Mouse (Mus musculus) embryonic facial prominence, embryonic 12.5 days (tissue): Measurements from ENCODE around the gene Tent5b. TPM values are rescaled to one million over a fixed set of nuclear protein-coding genes. Genes with fewer than 3 reads are reported as not detected.

Source experiments
- ATAC-seq: fragments of 200-750 bp; cut with Nextera tagmentation; 2 replicates; pipeline ENCODE4 v1.8.0; 2017; ENCODE audit not compliant: insufficient number of reproducible peaks, insufficient read depth, low FRiP score, low TSS enrichment
- H3K27ac ChIP-seq: fragments of 300-500 bp; sonication (generic); 2 replicates; pipeline ENCODE4 v1.5.1; 2016; ENCODE audit warnings: mild to moderate bottlenecking
- H3K27me3 ChIP-seq: fragments of 300-500 bp; sonication (generic); 2 replicates; pipeline ENCODE4 v1.6.1; 2016; ENCODE audit warnings: mild to moderate bottlenecking, moderate library complexity
- H3K36me3 ChIP-seq: fragments of 300-500 bp; sonication (generic); 2 replicates; pipeline ENCODE4 v1.6.1; 2016; ENCODE audit warnings: mild to moderate bottlenecking
- H3K4me1 ChIP-seq: fragments of 300-500 bp; sonication (generic); 2 replicates; pipeline ENCODE4 v1.6.1; 2016
- H3K4me2 ChIP-seq: fragments of 300-500 bp; sonication (generic); replicated peaks from 2 replicates; pipeline ENCODE4 v1.6.1; 2016; ENCODE audit warnings: mild to moderate bottlenecking, moderate library complexity
- H3K4me3 ChIP-seq: fragments of 300-500 bp; sonication (generic); 2 replicates; pipeline ENCODE4 v1.5.1; 2016; ENCODE audit warnings: mild to moderate bottlenecking
- H3K9ac ChIP-seq: fragments of 300-500 bp; sonication (generic); 2 replicates; pipeline ENCODE4 v1.6.1; 2016; ENCODE audit warnings: mild to moderate bottlenecking, moderate library complexity
- H3K9me3 ChIP-seq: fragments of 300-500 bp; sonication (generic); 2 replicates; pipeline ENCODE4 v1.6.1; 2016; ENCODE audit warnings: mild to moderate bottlenecking, moderate library complexity
- WGBS: fragments of 180-500 bp; shearing (Covaris S2); methylation state at CpG from one replicate; pipeline ENCODE4 v1.1.7; 2016; 5-methylcytosine and 5-hydroxymethylcytosine counted together
- polyA plus RNA-seq: library from polyadenylated mRNA; unstranded; fragments of >200 nt; fragmentation: Nextera tagmentation; extraction: Ambion mirVana; gene quantifications from 2 replicates; pipeline ENCODE4 v1.2.1, GENCODE M21; 2016

Tent5b gene
- 1.9 and 2.1 TPM in 2 replicates for polyA plus RNA-seq

- Histone ChIP-seq H3K4me1 (peaks cover 23% of the 10 kb centered on the region), H3K4me3 (peak within 1 kb of the TSS; percentile 47), H3K9me3 (no peaks in the 10 kb centered on the region), H3K9ac (peak within 1 kb of the TSS; percentile 50), H3K4me2 (peak within 1 kb of the TSS; percentile 71), H3K27me3 (peaks cover 33% of the 10 kb centered on the region), H3K27ac (no peak within 1 kb of the TSS), H3K36me3 (no peaks in the 10 kb centered on the region)
- peak; percentile 98 for ATAC-seq
- 3% methylated on average over 26 of the region's 29 CpGs for WGBS
Measured at GRCm38 (mm10) chr4:133479458-133480184, at the start of gene Tent5b. Tent5b (plus strand) TSS chr4:133480132.

GRCm38 (mm10) chr4:133431508-133431907 is 48.4 kb upstream of the Tent5b start:
- 82% methylated on average over 6 of the region's 6 CpGs for WGBS
- ATAC-seq, result no peak; the same call in 1 of the 2 replicates
- no peak overlapping the region for H3K4me3 ChIP-seq
- H3K36me3 ChIP-seq, result no peaks in the 10 kb centered on the region
- H3K4me1 ChIP-seq, result peaks cover 7% of the 10 kb centered on the region
- H3K27ac ChIP-seq, result no peak overlapping the region
- no peak overlapping the region for H3K9ac ChIP-seq
- no peaks in the 10 kb centered on the region for H3K9me3 ChIP-seq
- no peak overlapping the region for H3K4me2 ChIP-seq
- H3K27me3 ChIP-seq, result no peaks in the 10 kb centered on the region

- Histone ChIP-seq H3K36me3 (no peaks in the 10 kb centered on the region), H3K9ac (no peak overlapping the region), H3K27ac (no peak overlapping the region), H3K27me3 (no peaks in the 10 kb centered on the region), H3K9me3 (no peaks in the 10 kb centered on the region), H3K4me2 (no peak overlapping the region), H3K4me3 (no peak overlapping the region), H3K4me1 (no peaks in the 10 kb centered on the region)
- ATAC-seq, result no peak
- WGBS, result 26% methylated on average over 17 of the region's 17 CpGs
Measured at GRCm38 (mm10) chr4:133432560-133433171, 47.3 kb upstream of the Tent5b start.

GRCm38 (mm10) chr4:133435921-133436320 is 44.0 kb upstream of the Tent5b start:
- WGBS, result 94% methylated on average over 11 of the region's 11 CpGs
- H3K9ac ChIP-seq, result no peak overlapping the region
- H3K4me1 ChIP-seq, result peaks cover 24% of the 10 kb centered on the region
- no peaks in the 10 kb centered on the region for H3K36me3 ChIP-seq
- H3K4me3 ChIP-seq, result no peak overlapping the region
- H3K27me3 ChIP-seq, result no peaks in the 10 kb centered on the region
- ATAC-seq, result no peak
- H3K9me3 ChIP-seq, result no peaks in the 10 kb centered on the region
- H3K27ac ChIP-seq, result no peak overlapping the region
- no peak overlapping the region for H3K4me2 ChIP-seq

GRCm38 (mm10) chr4:133439460-133440376 is 40.2 kb upstream of the Tent5b start:
- H3K27ac ChIP-seq, result peak overlapping the region; percentile 94
- H3K9ac ChIP-seq, result no peak overlapping the region
- H3K27me3 ChIP-seq, result no peaks in the 10 kb centered on the region
- peak overlapping the region; percentile 17 for H3K4me3 ChIP-seq
- peaks cover 36% of the 10 kb centered on the region for H3K4me1 ChIP-seq
- no peaks in the 10 kb centered on the region for H3K9me3 ChIP-seq
- 5% methylated on average over 17 of the region's 17 CpGs for WGBS
- H3K36me3 ChIP-seq, result no peaks in the 10 kb centered on the region
- H3K4me2 ChIP-seq, result peak overlapping the region; percentile 47
- ATAC-seq, result peak; percentile 93

- peak; percentile 73 for ATAC-seq
- Histone ChIP-seq H3K27me3 (no peaks in the 10 kb centered on the region), H3K9ac (no peak overlapping the region), H3K9me3 (no peaks in the 10 kb centered on the region), H3K36me3 (no peaks in the 10 kb centered on the region), H3K27ac (peak overlapping the region; percentile 94), H3K4me2 (peak overlapping the region; percentile 47), H3K4me3 (peak overlapping the region; percentile 17; the same call in 1 of the 2 replicates), H3K4me1 (peaks cover 36% of the 10 kb centered on the region)
- 3% methylated on average over 6 of the region's 6 CpGs for WGBS
Measured at GRCm38 (mm10) chr4:133440377-133440795, 39.5 kb upstream of the Tent5b start.

GRCm38 (mm10) chr4:133442194-133442593 is 37.7 kb upstream of the Tent5b start:
- Histone ChIP-seq H3K4me1 (peaks cover 36% of the 10 kb centered on the region), H3K9me3 (no peaks in the 10 kb centered on the region), H3K27me3 (no peaks in the 10 kb centered on the region), H3K4me3 (no peak overlapping the region), H3K36me3 (no peaks in the 10 kb centered on the region), H3K9ac (no peak overlapping the region), H3K4me2 (no peak overlapping the region), H3K27ac (peak overlapping the region; percentile 74)
- 37% methylated on average over 3 of the region's 3 CpGs for WGBS
- no peak for ATAC-seq

- no peak overlapping the region for H3K4me2 ChIP-seq
Measured at GRCm38 (mm10) chr4:133443085-133443484, 36.8 kb upstream of the Tent5b start.

GRCm38 (mm10) chr4:133445727-133446126 is 34.2 kb upstream of the Tent5b start:
- no peaks in the 10 kb centered on the region for H3K9me3 ChIP-seq
- H3K27ac ChIP-seq, result no peak overlapping the region
- H3K36me3 ChIP-seq, result no peaks in the 10 kb centered on the region
- no peak for ATAC-seq
- 84% methylated on average over 5 of the region's 5 CpGs for WGBS
- no peaks in the 10 kb centered on the region for H3K27me3 ChIP-seq
- no peak overlapping the region for H3K4me2 ChIP-seq
- H3K4me1 ChIP-seq, result peaks cover 23% of the 10 kb centered on the region
- no peak overlapping the region for H3K9ac ChIP-seq
- H3K4me3 ChIP-seq, result no peak overlapping the region

More at GRCm38 (mm10) chr4:133443085-133443484, 36.8 kb upstream of the Tent5b start:
- H3K4me3 ChIP-seq, result no peak overlapping the region
- WGBS, result 38% methylated on average over 5 of the region's 5 CpGs
- no peak overlapping the region; the same call in 1 of the 2 replicates for H3K9ac ChIP-seq
- no peaks in the 10 kb centered on the region for H3K27me3 ChIP-seq
- ATAC-seq, result no peak
- H3K9me3 ChIP-seq, result no peaks in the 10 kb centered on the region
- H3K27ac ChIP-seq, result peak overlapping the region; percentile 74; the same call in 1 of the 2 replicates
- H3K36me3 ChIP-seq, result no peaks in the 10 kb centered on the region
- H3K4me1 ChIP-seq, result peaks cover 35% of the 10 kb centered on the region

GRCm38 (mm10) chr4:133447366-133447765 is 32.6 kb upstream of the Tent5b start:
- no peaks in the 10 kb centered on the region for H3K36me3 ChIP-seq
- WGBS, result 49% methylated on average over 5 of the region's 5 CpGs
- no peak overlapping the region for H3K9ac ChIP-seq
- no peak overlapping the region for H3K4me2 ChIP-seq
- no peak overlapping the region for H3K27ac ChIP-seq
- no peaks in the 10 kb centered on the region for H3K9me3 ChIP-seq
- H3K4me1 ChIP-seq, result peaks cover 13% of the 10 kb centered on the region
- no peak overlapping the region for H3K4me3 ChIP-seq
- no peaks in the 10 kb centered on the region for H3K27me3 ChIP-seq
- ATAC-seq, result no peak

GRCm38 (mm10) chr4:133447967-133448366 is 32.0 kb upstream of the Tent5b start:
- H3K9ac ChIP-seq, result no peak overlapping the region
- WGBS, result 76% methylated on average over 11 of the region's 11 CpGs
- H3K27ac ChIP-seq, result no peak overlapping the region

More at GRCm38 (mm10) chr4:133447967-133448366, 32.0 kb upstream of the Tent5b start:
- ATAC-seq, result no peak
- Histone ChIP-seq H3K4me2 (no peak overlapping the region), H3K27me3 (no peaks in the 10 kb centered on the region), H3K36me3 (no peaks in the 10 kb centered on the region), H3K4me1 (peaks cover 12% of the 10 kb centered on the region), H3K9me3 (no peaks in the 10 kb centered on the region), H3K4me3 (no peak overlapping the region)
